Mouse (Mus musculus) stomach, embryonic 14.5 days (tissue): ENCODE measurements at regions not wholly inside any gene's neighbourhood (a gene's known extent, or its start where the extent isn't known, plus 50 kb on each side); places are given as distances from the start of the nearest gene placed in this dataset.
A peak's percentile ranks its signal among the peaks of the same experiment; 100 is the strongest.

Experiments
- ATAC-seq: fragments of 200-750 bp; cut with Nextera tagmentation; 2 replicates; pipeline ENCODE4 v1.8.0; 2017; ENCODE audit warnings: low read depth, moderate TSS enrichment; ENCODE audit not compliant: insufficient number of reproducible peaks, insufficient read depth, low FRiP score
- H3K27ac ChIP-seq: fragments of 300-500 bp; sonication (generic); 2 replicates; pipeline ENCODE4 v1.5.1; 2014; ENCODE audit warnings: mild to moderate bottlenecking, low read length, moderate library complexity, mixed read lengths
- H3K27me3 ChIP-seq: fragments of 300-500 bp; sonication (generic); 2 replicates; pipeline ENCODE4 v1.6.1; 2014; ENCODE audit warnings: low read length, control low read depth, mixed read lengths; ENCODE audit not compliant: control insufficient read depth, insufficient read depth
- H3K36me3 ChIP-seq: fragments of 300-500 bp; sonication (generic); 2 replicates; pipeline ENCODE4 v1.6.1; 2014; ENCODE audit warnings: mild to moderate bottlenecking, control low read depth, low read length, moderate library complexity, mixed read lengths; ENCODE audit not compliant: control insufficient read depth, insufficient read depth
- H3K4me1 ChIP-seq: fragments of 300-500 bp; sonication (generic); 2 replicates; pipeline ENCODE4 v1.6.1; 2014; ENCODE audit warnings: low read length, control low read depth, mixed read lengths; ENCODE audit not compliant: control insufficient read depth, insufficient read depth
- H3K4me2 ChIP-seq: fragments of 300-500 bp; sonication (generic); replicated peaks from 2 replicates; pipeline ENCODE4 v1.6.1; 2014; ENCODE audit warnings: low read depth, low read length, control low read depth
- H3K4me3 ChIP-seq: fragments of 300-500 bp; sonication (generic); 2 replicates; pipeline ENCODE4 v1.5.1; 2014; ENCODE audit warnings: low read depth, low read length, control low read depth
- H3K9ac ChIP-seq: fragments of 300-500 bp; sonication (generic); replicated peaks from 2 replicates; pipeline ENCODE4 v1.6.1; 2014; ENCODE audit warnings: low read depth, mild to moderate bottlenecking, control low read depth, low read length, moderate library complexity, mixed read lengths
- H3K9me3 ChIP-seq: fragments of 300-500 bp; sonication (generic); 2 replicates; pipeline ENCODE4 v1.6.1; 2016; ENCODE audit warnings: low read depth, low read length, control low read depth; ENCODE audit not compliant: control insufficient read depth
- WGBS: fragments of 180-500 bp; shearing (Covaris S2); extraction: QIAGEN DNeasy Blood & Tissue Kit; methylation state at CpG from one replicate; pipeline ENCODE4 v1.1.7; 2014; 5-methylcytosine and 5-hydroxymethylcytosine counted together

GRCm38 (mm10) chr8:113531116-113531665 is 104.2 kb upstream of the Mon1b start:
- H3K4me1 ChIP-seq = no peaks in the 10 kb centered on the region
- H3K4me3 ChIP-seq = no peak overlapping the region
- no peaks in the 10 kb centered on the region for H3K27me3 ChIP-seq
- WGBS = 41% methylated on average over 10 of the region's 10 CpGs
- H3K36me3 ChIP-seq = no peaks in the 10 kb centered on the region
- no peaks in the 10 kb centered on the region for H3K9me3 ChIP-seq
- H3K4me2 ChIP-seq = no peak overlapping the region
- H3K27ac ChIP-seq = no peak overlapping the region; the same call in 1 of the 2 replicates
- 0 out of 2 replicates have a peak, but pooled peaks have one; percentile 65 for ATAC-seq
- no peak overlapping the region for H3K9ac ChIP-seq

GRCm38 (mm10) chr8:113532881-113533280 is 102.5 kb upstream of the Mon1b start:
- Histone ChIP-seq H3K27me3 (no peaks in the 10 kb centered on the region), H3K9me3 (no peaks in the 10 kb centered on the region), H3K36me3 (no peaks in the 10 kb centered on the region), H3K4me2 (no peak overlapping the region), H3K9ac (no peak overlapping the region), H3K4me1 (no peaks in the 10 kb centered on the region), H3K4me3 (no peak overlapping the region), H3K27ac (no peak overlapping the region)
- 61% methylated on average over 4 of the region's 4 CpGs for WGBS
- no peak for ATAC-seq

GRCm38 (mm10) chr8:113541437-113541836 is 94.0 kb upstream of the Mon1b start:
- H3K27me3 ChIP-seq = no peaks in the 10 kb centered on the region

GRCm38 (mm10) chr8:113542082-113542481 is 93.3 kb upstream of the Mon1b start:
- WGBS = 52% methylated on average over 3 of the region's 3 CpGs

More at GRCm38 (mm10) chr8:113541437-113541836, 94.0 kb upstream of the Mon1b start:
- H3K4me2 ChIP-seq = no peak overlapping the region
- H3K36me3 ChIP-seq = no peaks in the 10 kb centered on the region
- 78% methylated on average over 6 of the region's 6 CpGs for WGBS
- no peaks in the 10 kb centered on the region for H3K4me1 ChIP-seq
- no peak overlapping the region for H3K27ac ChIP-seq
- H3K9ac ChIP-seq = no peak overlapping the region
- peak; percentile 61; the same call in 1 of the 2 replicates for ATAC-seq
- no peaks in the 10 kb centered on the region for H3K9me3 ChIP-seq
- no peak overlapping the region for H3K4me3 ChIP-seq

GRCm38 (mm10) chr8:113542713-113543112 is 92.7 kb upstream of the Mon1b start:
- Histone ChIP-seq H3K9me3 (no peaks in the 10 kb centered on the region), H3K27ac (no peak overlapping the region), H3K4me1 (no peaks in the 10 kb centered on the region), H3K27me3 (no peaks in the 10 kb centered on the region), H3K4me3 (no peak overlapping the region), H3K9ac (no peak overlapping the region), H3K36me3 (no peaks in the 10 kb centered on the region), H3K4me2 (no peak overlapping the region)
- 65% methylated on average over 2 of the region's 2 CpGs for WGBS
- ATAC-seq = peak; percentile 69; the same call in 1 of the 2 replicates

More at GRCm38 (mm10) chr8:113542082-113542481, 93.3 kb upstream of the Mon1b start:
- H3K36me3 ChIP-seq = no peaks in the 10 kb centered on the region
- no peak overlapping the region for H3K4me2 ChIP-seq
- no peaks in the 10 kb centered on the region for H3K9me3 ChIP-seq
- peak; percentile 49; the same call in 1 of the 2 replicates for ATAC-seq
- no peaks in the 10 kb centered on the region for H3K4me1 ChIP-seq
- no peak overlapping the region for H3K4me3 ChIP-seq
- no peak overlapping the region for H3K27ac ChIP-seq
- no peak overlapping the region for H3K9ac ChIP-seq
- no peaks in the 10 kb centered on the region for H3K27me3 ChIP-seq

GRCm38 (mm10) chr8:113549200-113549599 is 86.2 kb upstream of the Mon1b start:
- no peak overlapping the region for H3K4me3 ChIP-seq
- H3K27ac ChIP-seq = no peak overlapping the region
- no peak overlapping the region for H3K9ac ChIP-seq
- no peaks in the 10 kb centered on the region for H3K9me3 ChIP-seq
- no peaks in the 10 kb centered on the region for H3K36me3 ChIP-seq
- ATAC-seq = no peak
- no peaks in the 10 kb centered on the region for H3K4me1 ChIP-seq
- H3K27me3 ChIP-seq = no peaks in the 10 kb centered on the region
- WGBS = 78% methylated on average over 7 of the region's 7 CpGs
- no peak overlapping the region for H3K4me2 ChIP-seq

- Histone ChIP-seq H3K36me3 (no peaks in the 10 kb centered on the region), H3K4me3 (no peak overlapping the region), H3K9ac (no peak overlapping the region), H3K4me2 (no peak overlapping the region), H3K27me3 (no peaks in the 10 kb centered on the region), H3K4me1 (no peaks in the 10 kb centered on the region), H3K27ac (no peak overlapping the region), H3K9me3 (no peaks in the 10 kb centered on the region)
- 65% methylated on average over 12 of the region's 12 CpGs for WGBS
- peak; percentile 37; the same call in 1 of the 2 replicates for ATAC-seq
These were observed 83.7 kb upstream of the Mon1b start for GRCm38 (mm10) chr8:113551454-113552273.

GRCm38 (mm10) chr8:113552826-113553225 is 82.6 kb upstream of the Mon1b start:
- 69% methylated on average over 5 of the region's 5 CpGs for WGBS
- no peak for ATAC-seq
- H3K4me2 ChIP-seq = no peak overlapping the region
- H3K9ac ChIP-seq = no peak overlapping the region
- no peak overlapping the region for H3K4me3 ChIP-seq
- no peaks in the 10 kb centered on the region for H3K36me3 ChIP-seq
- H3K4me1 ChIP-seq = no peaks in the 10 kb centered on the region
- no peak overlapping the region for H3K27ac ChIP-seq
- H3K27me3 ChIP-seq = no peaks in the 10 kb centered on the region
- no peaks in the 10 kb centered on the region for H3K9me3 ChIP-seq
